Mouse (Mus musculus) heart, embryonic 16.5 days (tissue): ENCODE measurements around the gene Gm10037. TPM values are rescaled to one million over a fixed set of nuclear protein-coding genes. Genes with fewer than 3 reads are reported as not detected.
"Not testable (repeated sequence)": the region's sequence is repeated elsewhere in the genome, so short reads cannot be mapped to it uniquely, and the experiment has no call there.

ENCODE experiments used
- ATAC-seq: fragments of 200-750 bp; cut with Nextera tagmentation; replicated peaks from 2 replicates; pipeline ENCODE4 v1.8.0; 2017; ENCODE audit warnings: moderate number of reproducible peaks; ENCODE audit not compliant: insufficient read depth, low FRiP score; ENCODE audit errors: extremely low read depth
- H3K27ac ChIP-seq: fragments of 300-500 bp; sonication (generic); 2 replicates; pipeline ENCODE4 v1.5.1; 2014; ENCODE audit warnings: mild to moderate bottlenecking, low read length, control low read depth, moderate library complexity
- H3K27me3 ChIP-seq: fragments of 300-500 bp; sonication (generic); 2 replicates; pipeline ENCODE4 v1.6.1; 2014; ENCODE audit warnings: low read length, mixed read lengths; ENCODE audit not compliant: control insufficient read depth, insufficient read depth
- H3K36me3 ChIP-seq: fragments of 300-500 bp; sonication (generic); 2 replicates; pipeline ENCODE4 v1.6.1; 2014; ENCODE audit not compliant: control insufficient read depth, insufficient read depth
- H3K4me1 ChIP-seq: fragments of 300-500 bp; sonication (generic); 2 replicates; pipeline ENCODE4 v1.6.1; 2014; ENCODE audit warnings: low read length, mixed read lengths; ENCODE audit not compliant: control insufficient read depth, insufficient read depth
- H3K4me2 ChIP-seq: fragments of 300-500 bp; sonication (generic); 2 replicates; pipeline ENCODE4 v1.6.1; 2014; ENCODE audit warnings: low read depth, mild to moderate bottlenecking, control low read depth, low read length
- H3K4me3 ChIP-seq: fragments of 300-500 bp; sonication (generic); 2 replicates; pipeline ENCODE4 v1.5.1; 2014; ENCODE audit warnings: mild to moderate bottlenecking, control low read depth, low read length
- H3K9ac ChIP-seq: fragments of 300-500 bp; sonication (generic); 2 replicates; pipeline ENCODE4 v1.6.1; 2014; ENCODE audit warnings: low read length, control low read depth
- H3K9me3 ChIP-seq: fragments of 300-500 bp; sonication (generic); replicated peaks from 2 replicates; pipeline ENCODE4 v1.6.1; 2016; ENCODE audit warnings: low read length; ENCODE audit not compliant: control insufficient read depth
- WGBS: fragments of 180-500 bp; shearing (Covaris S2); extraction: QIAGEN DNeasy Blood & Tissue Kit; methylation state at CpG from one replicate; pipeline ENCODE4 v1.1.7; 2014; 5-methylcytosine and 5-hydroxymethylcytosine counted together
- polyA plus RNA-seq: library from polyadenylated mRNA; unstranded; fragments of >200 nt; fragmentation: Nextera tagmentation; extraction: Ambion mirVana; gene quantifications from 2 replicates; pipeline ENCODE4 v1.2.1, GENCODE M21; 2015

The Gm10037 gene
- polyA plus RNA-seq, result 1.2 and 1.7 TPM in 2 replicates

- Histone ChIP-seq H3K4me3 (peak within 1 kb of the TSS; percentile 68), H3K27me3 (no peaks in the 10 kb centered on the region), H3K9me3 (peaks cover 4% of the 10 kb centered on the region; the same call in 1 of the 2 replicates), H3K27ac (no peak within 1 kb of the TSS), H3K4me2 (peak within 1 kb of the TSS; percentile 80), H3K4me1 (no peaks in the 10 kb centered on the region), H3K9ac (peak within 1 kb of the TSS; percentile 79), H3K36me3 (peaks cover 7% of the 10 kb centered on the region)
- peak; percentile 52; the same call in 1 of the 2 replicates for ATAC-seq
- 3% methylated on average over 14 of the region's 14 CpGs for WGBS
Measured at GRCm38 (mm10) chr13:67830911-67831336, at the start of gene Gm10037. Gene Gm10037, plus strand, starts transcription at chr13:67831106.

GRCm38 (mm10) chr13:67791921-67792455 is 38.9 kb upstream of the Gm10037 start:
- Histone ChIP-seq H3K36me3 (peaks cover 7% of the 10 kb centered on the region), H3K9ac (no peak overlapping the region)
- 90% methylated on average over 10 of the region's 10 CpGs for WGBS

GRCm38 (mm10) chr13:67798618-67799017 is 32.3 kb upstream of the Gm10037 start:
- Histone ChIP-seq H3K4me2 (no peak overlapping the region), H3K36me3 (no peaks in the 10 kb centered on the region), H3K27me3 (no peaks in the 10 kb centered on the region), H3K9ac (no peak overlapping the region), H3K27ac (no peak overlapping the region), H3K4me3 (no peak overlapping the region), H3K4me1 (no peaks in the 10 kb centered on the region), H3K9me3 (no peaks in the 10 kb centered on the region)
- ATAC-seq, result no peak
- WGBS, result 82% methylated on average over 3 of the region's 3 CpGs

More at GRCm38 (mm10) chr13:67791921-67792455, 38.9 kb upstream of the Gm10037 start:
- H3K4me2 ChIP-seq, result no peak overlapping the region
- no peaks in the 10 kb centered on the region for H3K27me3 ChIP-seq
- no peak for ATAC-seq
- no peak overlapping the region for H3K4me3 ChIP-seq
- H3K9me3 ChIP-seq, result peaks cover 3% of the 10 kb centered on the region; the same call in 1 of the 2 replicates
- no peak overlapping the region for H3K27ac ChIP-seq
- no peaks in the 10 kb centered on the region for H3K4me1 ChIP-seq

- H3K36me3 ChIP-seq, H3K9ac ChIP-seq, H3K27me3 ChIP-seq, H3K4me2 ChIP-seq, H3K9me3 ChIP-seq, H3K4me3 ChIP-seq, H3K4me1 ChIP-seq, H3K27ac ChIP-seq, ATAC-seq: not testable (repeated sequence)
- 78% methylated on average over 3 of the region's 3 CpGs for WGBS
Measured at GRCm38 (mm10) chr13:67799151-67799550, 31.8 kb upstream of the Gm10037 start.

GRCm38 (mm10) chr13:67811651-67812210 is 19.2 kb upstream of the Gm10037 start:
- 53% methylated on average over 1 of the region's 1 CpGs for WGBS
- Histone ChIP-seq H3K4me1 (no peaks in the 10 kb centered on the region), H3K27me3 (no peaks in the 10 kb centered on the region), H3K9me3 (peaks cover 2% of the 10 kb centered on the region; the same call in 1 of the 2 replicates), H3K4me3 (no peak overlapping the region), H3K9ac (no peak overlapping the region), H3K36me3 (no peaks in the 10 kb centered on the region), H3K4me2 (no peak overlapping the region), H3K27ac (no peak overlapping the region)
- no peak for ATAC-seq

GRCm38 (mm10) chr13:67812961-67813709 is 17.8 kb upstream of the Gm10037 start:
- no peaks in the 10 kb centered on the region for H3K27me3 ChIP-seq
- no peak overlapping the region for H3K9ac ChIP-seq
- peaks cover 6% of the 10 kb centered on the region for H3K9me3 ChIP-seq
- ATAC-seq, result no peak
- H3K4me3 ChIP-seq, result peak overlapping the region; percentile 84
- no peak overlapping the region for H3K27ac ChIP-seq
- no peaks in the 10 kb centered on the region for H3K4me1 ChIP-seq
- no peaks in the 10 kb centered on the region for H3K36me3 ChIP-seq
- WGBS, result 77% methylated on average over 8 of the region's 8 CpGs
- 0 out of 2 replicates have a peak overlapping the region, but pooled peaks have one; percentile 14 for H3K4me2 ChIP-seq

- Histone ChIP-seq H3K4me1 (no peaks in the 10 kb centered on the region), H3K36me3 (peaks cover 3% of the 10 kb centered on the region), H3K9me3 (peaks cover 6% of the 10 kb centered on the region), H3K9ac (peak within 1 kb of the TSS; percentile 81), H3K4me3 (peak within 1 kb of the TSS; percentile 84), H3K27me3 (no peaks in the 10 kb centered on the region), H3K4me2 (peak within 1 kb of the TSS; percentile 88), H3K27ac (peak within 1 kb of the TSS; percentile 93)
- 2% methylated on average over 31 of the region's 31 CpGs for WGBS
- ATAC-seq, result peak; percentile 94
Measured at GRCm38 (mm10) chr13:67813710-67814660, 16.9 kb upstream of the Gm10037 start, which contains the start of gene Zfp273. Gene Zfp273, plus strand, starts transcription at chr13:67813740.

GRCm38 (mm10) chr13:67818636-67819035 is 12.3 kb upstream of the Gm10037 start:
- no peak overlapping the region for H3K27ac ChIP-seq
- H3K4me3 ChIP-seq, result no peak overlapping the region
- 70% methylated on average over 1 of the region's 1 CpGs for WGBS
- H3K9me3 ChIP-seq, result peaks cover 16% of the 10 kb centered on the region
- H3K4me1 ChIP-seq, result no peaks in the 10 kb centered on the region
- H3K9ac ChIP-seq, result no peak overlapping the region
- H3K27me3 ChIP-seq, result no peaks in the 10 kb centered on the region
- H3K36me3 ChIP-seq, result peaks cover 16% of the 10 kb centered on the region
- H3K4me2 ChIP-seq, result no peak overlapping the region
- no peak for ATAC-seq
